Mouse (Mus musculus) embryonic facial prominence, embryonic 10.5 days (tissue): ENCODE data around the gene Fgfr2. TPM values are rescaled to one million over a fixed set of nuclear protein-coding genes. Genes with fewer than 3 reads are reported as not detected.

Experiments used
- DNase-seq: peaks from one replicate; pipeline ENCODE4 v3.0.0-alpha.2; 2017; ENCODE audit warnings: low spot score
- H3K27ac ChIP-seq: fragments of 300-500 bp; sonication (generic); replicated peaks from 2 replicates; pipeline ENCODE4 v1.5.1; 2016; ENCODE audit warnings: mild to moderate bottlenecking
- H3K27me3 ChIP-seq: fragments of 300-500 bp; sonication (generic); replicated peaks from 2 replicates; pipeline ENCODE4 v1.6.1; 2016; ENCODE audit warnings: low read depth, mild to moderate bottlenecking; ENCODE audit not compliant: poor library complexity, severe bottlenecking
- H3K36me3 ChIP-seq: fragments of 300-500 bp; sonication (generic); replicated peaks from 2 replicates; pipeline ENCODE4 v1.6.1; 2016; ENCODE audit warnings: mild to moderate bottlenecking, moderate library complexity
- H3K4me1 ChIP-seq: fragments of 300-500 bp; sonication (generic); 2 replicates; pipeline ENCODE4 v1.6.1; 2016
- H3K4me3 ChIP-seq: fragments of 300-500 bp; sonication (generic); 2 replicates; pipeline ENCODE4 v1.5.1; 2016; ENCODE audit warnings: mild to moderate bottlenecking, moderate library complexity
- H3K9me3 ChIP-seq: fragments of 300-500 bp; sonication (generic); 2 replicates; pipeline ENCODE4 v1.6.1; 2016; ENCODE audit warnings: mild to moderate bottlenecking
- WGBS: fragments of 180-500 bp; shearing (Covaris S2); methylation state at CpG from one replicate; pipeline ENCODE4 v1.1.7; 2016; 5-methylcytosine and 5-hydroxymethylcytosine counted together
- polyA plus RNA-seq: library from polyadenylated mRNA; unstranded; fragments of >200 nt; fragmentation: Nextera tagmentation; extraction: Ambion mirVana; gene quantifications from 2 replicates; pipeline ENCODE4 v1.2.1, GENCODE M21; 2016

The Fgfr2 gene
- polyA plus RNA-seq, 1 experiment from 2014 or later = 74.3 TPM

DNA sequence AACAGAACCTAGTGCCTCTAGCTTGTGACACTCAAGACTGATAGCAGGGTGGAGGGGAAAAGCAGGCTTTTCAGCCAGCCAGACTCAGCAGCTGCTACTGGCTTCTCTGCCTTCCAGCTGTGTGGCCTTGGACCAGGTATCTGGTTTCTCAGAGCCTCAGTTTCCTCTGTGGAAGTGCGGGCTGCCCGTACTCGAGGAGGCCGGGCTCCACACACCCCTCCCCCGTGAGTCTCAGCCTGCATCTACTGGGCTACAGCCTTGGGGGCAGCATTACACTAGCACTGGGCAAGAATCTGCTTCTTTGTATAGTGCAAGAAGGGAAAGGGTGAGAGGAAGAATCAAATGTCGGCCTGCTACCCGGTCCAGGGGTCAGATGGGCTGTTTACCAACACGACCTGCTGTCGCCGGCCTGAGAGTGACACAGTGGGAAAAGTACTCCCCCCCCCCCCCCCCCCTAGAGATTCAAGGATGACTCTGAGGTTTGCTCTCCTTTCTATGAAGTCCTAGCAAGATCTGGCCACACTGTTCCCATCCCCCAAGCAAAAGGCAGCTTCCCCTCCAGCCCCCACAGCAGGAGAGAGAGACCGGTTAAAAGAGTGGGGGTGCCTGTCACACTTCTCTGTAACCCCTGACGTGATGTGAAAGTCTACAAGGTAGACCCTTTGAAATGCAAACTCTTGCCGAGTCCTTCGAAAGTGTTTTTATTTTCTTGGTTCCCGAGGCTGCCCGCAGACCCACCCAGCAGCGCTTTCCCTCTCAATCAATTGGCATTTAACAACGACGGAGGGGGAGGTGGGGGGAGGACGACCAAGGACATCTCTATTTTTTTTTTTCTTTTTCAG is 314.1 kb downstream of the Fgfr2 start:
- peak; percentile 80 for DNase-seq
- no peaks in the 10 kb centered on the region for H3K27me3 ChIP-seq
- peak overlapping the region; percentile 84 for H3K27ac ChIP-seq
- H3K4me3 ChIP-seq = peak overlapping the region; percentile 81
- no peaks in the 10 kb centered on the region for H3K9me3 ChIP-seq
- WGBS = 1% methylated on average over 20 of the region's 20 CpGs
- H3K4me1 ChIP-seq = peaks cover 93% of the 10 kb centered on the region
- H3K36me3 ChIP-seq = peaks cover 9% of the 10 kb centered on the region; the same call in 1 of the 2 replicates

DNA sequence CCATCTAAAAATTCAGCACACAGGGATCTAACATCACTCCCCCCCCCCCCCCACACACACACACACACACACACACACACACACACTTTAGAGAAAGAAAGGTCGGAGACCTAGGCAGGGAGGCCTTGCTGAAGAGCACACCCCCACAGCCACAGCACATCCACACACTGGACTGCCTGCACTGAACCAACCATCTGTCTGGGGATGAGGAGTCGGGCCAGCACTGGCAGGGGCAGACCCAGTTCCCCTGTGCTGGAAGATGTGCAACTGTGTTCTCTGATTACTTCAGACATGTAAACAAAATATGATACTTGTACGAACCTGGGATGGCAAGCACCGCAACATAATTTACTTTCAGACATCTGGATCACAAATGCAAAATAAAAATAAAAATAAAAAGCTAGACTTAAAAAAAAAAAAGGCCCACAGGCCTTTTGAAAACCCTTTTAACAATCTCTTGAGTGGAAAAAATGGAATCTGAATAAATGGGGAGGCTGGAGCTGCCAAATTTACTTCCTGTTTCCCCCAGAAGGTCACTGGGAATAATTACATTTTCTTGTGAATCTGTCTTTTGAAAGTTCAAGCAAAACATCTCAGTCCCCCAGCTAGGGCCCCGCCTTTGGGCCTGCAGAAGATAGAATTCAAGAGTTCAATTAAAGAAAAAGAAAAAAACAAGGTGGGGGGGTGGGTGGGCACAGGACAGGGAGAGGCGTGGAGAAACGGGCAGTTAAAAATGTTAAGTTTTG is 314.9 kb downstream of the Fgfr2 start:
- H3K36me3 ChIP-seq = peaks cover 9% of the 10 kb centered on the region; the same call in 1 of the 2 replicates
- H3K27me3 ChIP-seq = no peaks in the 10 kb centered on the region
- H3K27ac ChIP-seq = peak overlapping the region; percentile 84
- peak; percentile 40 for DNase-seq
- peaks cover 87% of the 10 kb centered on the region for H3K4me1 ChIP-seq
- H3K4me3 ChIP-seq = peak overlapping the region; percentile 81
- WGBS = 31% methylated on average over 7 of the region's 7 CpGs
- H3K9me3 ChIP-seq = no peaks in the 10 kb centered on the region

DNA sequence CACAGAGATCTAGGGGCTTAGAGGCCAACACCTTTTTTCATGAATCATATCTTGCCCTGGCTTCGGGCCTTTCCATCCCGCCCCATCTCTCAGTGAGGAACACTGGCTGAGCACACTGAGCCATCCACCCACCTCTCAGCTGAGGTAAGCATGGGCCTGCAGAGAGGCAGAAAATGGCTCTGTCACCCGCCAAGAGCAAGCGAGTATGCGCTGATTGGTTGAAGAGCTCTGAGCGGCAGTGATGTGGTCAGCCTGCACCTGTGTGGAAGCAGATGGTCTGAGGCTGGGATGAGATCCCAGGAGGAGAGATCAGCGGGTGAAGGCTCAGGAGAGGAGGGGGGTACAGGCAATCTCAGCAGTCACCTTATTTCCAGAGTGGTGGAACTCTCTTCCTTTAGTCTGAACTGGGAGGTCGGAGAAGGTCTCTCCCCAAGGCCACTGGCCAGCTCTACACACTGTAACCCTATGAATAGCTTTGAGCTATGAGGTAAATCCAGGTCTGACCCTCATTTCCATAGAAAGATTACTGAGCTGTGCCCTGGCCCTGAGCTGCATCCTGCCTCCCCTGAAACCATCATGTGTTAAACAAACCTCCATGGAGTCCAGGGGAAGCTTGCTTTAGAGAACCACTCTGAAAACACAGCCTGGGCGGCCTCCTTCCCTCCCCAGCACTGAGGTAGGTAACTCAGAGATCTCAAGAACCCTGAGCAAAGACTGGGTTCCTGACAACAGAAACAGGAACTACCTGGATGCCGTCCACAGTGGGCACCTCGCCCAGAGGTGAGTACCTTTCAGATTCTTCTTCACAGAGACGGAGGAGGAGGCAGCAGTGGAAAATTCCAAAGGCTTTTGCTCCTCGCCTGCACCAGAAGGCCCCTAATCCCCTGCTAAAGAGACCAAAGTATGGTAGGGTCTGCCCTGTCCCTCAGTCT is 316.0 kb downstream of the Fgfr2 start:
- Histone ChIP-seq H3K9me3 (no peaks in the 10 kb centered on the region), H3K27ac (peak overlapping the region; percentile 84), H3K27me3 (no peaks in the 10 kb centered on the region), H3K36me3 (peaks cover 15% of the 10 kb centered on the region), H3K4me1 (peaks cover 82% of the 10 kb centered on the region), H3K4me3 (no peak overlapping the region)
- DNase-seq = no peak
- 61% methylated on average over 13 of the region's 13 CpGs for WGBS

DNA sequence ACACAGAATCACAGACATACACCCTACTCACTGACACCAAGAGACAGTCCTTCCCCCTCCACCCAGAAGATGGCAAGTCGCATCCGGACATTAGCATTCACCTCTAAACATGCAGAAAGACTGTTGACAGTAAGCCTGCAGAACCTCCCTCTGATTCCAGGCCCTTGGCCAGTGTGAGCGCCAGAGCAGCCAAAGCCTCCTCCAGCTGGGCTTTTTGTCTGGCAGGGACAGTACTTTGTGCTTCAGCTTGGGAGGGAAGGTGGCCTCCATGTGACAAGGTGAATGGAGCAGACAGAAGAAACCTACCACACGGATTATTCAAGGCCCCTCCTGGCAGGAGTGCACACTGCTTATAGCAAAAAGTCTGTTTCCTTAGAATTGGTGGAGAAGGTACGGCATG is 316.9 kb downstream of the Fgfr2 start:
- peak overlapping the region; percentile 84 for H3K27ac ChIP-seq
- no peak overlapping the region for H3K4me3 ChIP-seq
- WGBS = 68% methylated on average over 5 of the region's 5 CpGs
- no peak for DNase-seq
- H3K4me1 ChIP-seq = peaks cover 81% of the 10 kb centered on the region
- no peaks in the 10 kb centered on the region for H3K27me3 ChIP-seq
- H3K36me3 ChIP-seq = peaks cover 18% of the 10 kb centered on the region
- no peaks in the 10 kb centered on the region for H3K9me3 ChIP-seq

DNA sequence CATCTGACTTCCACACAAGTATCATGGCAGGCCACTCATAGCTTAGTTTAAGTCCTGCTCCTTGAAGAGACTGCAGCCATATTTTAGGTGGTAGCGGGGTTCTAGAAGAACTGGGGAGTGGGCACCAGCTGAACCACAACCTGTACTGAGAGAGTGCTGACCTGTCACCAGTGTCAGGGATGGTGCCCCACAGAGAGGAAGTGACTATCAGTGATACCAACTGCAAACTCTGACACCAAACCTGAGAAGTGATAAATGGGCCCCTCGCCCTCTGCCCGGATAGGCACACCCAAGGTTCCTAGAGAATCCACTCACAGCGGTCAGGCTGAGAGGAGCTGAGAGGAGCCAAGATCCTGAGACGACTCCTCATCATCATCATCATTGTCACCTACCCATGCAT is 318.2 kb downstream of the Fgfr2 start:
- Histone ChIP-seq H3K4me3 (no peak overlapping the region), H3K36me3 (peaks cover 27% of the 10 kb centered on the region), H3K9me3 (no peaks in the 10 kb centered on the region), H3K27ac (no peak overlapping the region), H3K4me1 (peaks cover 76% of the 10 kb centered on the region), H3K27me3 (no peaks in the 10 kb centered on the region)
- no peak for DNase-seq
- WGBS = 88% methylated on average over 5 of the region's 5 CpGs

DNA sequence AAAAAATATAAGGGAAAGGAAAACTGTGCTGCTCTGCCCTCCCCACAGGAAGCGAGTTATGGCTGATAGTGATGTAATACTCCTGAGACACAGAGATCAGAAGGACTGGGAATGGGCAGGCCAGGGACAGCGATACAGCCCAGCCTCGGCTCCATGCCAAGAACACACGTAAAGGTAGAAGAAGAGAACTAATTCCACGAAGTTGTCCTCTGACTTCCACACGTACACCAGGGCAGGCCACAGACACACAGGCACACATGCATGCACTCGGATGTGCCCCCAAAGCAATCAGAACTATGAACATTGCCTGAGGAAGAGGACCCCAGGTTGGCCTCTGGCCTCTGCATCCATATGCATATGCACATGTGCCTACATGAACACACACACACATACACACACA is 318.7 kb downstream of the Fgfr2 start:
- no peak overlapping the region for H3K4me3 ChIP-seq
- DNase-seq = no peak
- H3K27ac ChIP-seq = no peak overlapping the region
- 91% methylated on average over 7 of the region's 7 CpGs for WGBS
- peaks cover 32% of the 10 kb centered on the region for H3K36me3 ChIP-seq
- H3K4me1 ChIP-seq = peaks cover 76% of the 10 kb centered on the region
- H3K27me3 ChIP-seq = no peaks in the 10 kb centered on the region
- no peaks in the 10 kb centered on the region for H3K9me3 ChIP-seq

DNA sequence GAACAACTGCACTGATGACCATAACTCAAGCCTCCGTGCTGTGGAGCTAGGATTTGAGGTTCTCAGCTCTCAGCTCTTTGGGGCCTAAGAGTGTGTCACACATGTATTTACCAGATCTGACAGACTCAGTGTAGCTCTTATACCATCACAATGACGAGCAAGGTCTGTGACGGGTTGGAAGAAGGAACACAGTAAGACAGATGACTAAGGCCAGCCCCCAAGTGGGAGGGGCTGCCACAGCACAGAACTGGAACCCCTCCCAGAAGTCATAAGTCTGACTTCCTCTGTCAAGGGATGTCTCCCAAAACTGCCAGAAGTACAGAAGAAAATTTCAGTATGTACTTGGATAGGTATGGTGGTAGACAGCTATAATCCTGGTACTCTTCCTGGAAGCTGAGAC is 319.2 kb downstream of the Fgfr2 start:
- Histone ChIP-seq H3K4me1 (peaks cover 76% of the 10 kb centered on the region), H3K4me3 (no peak overlapping the region), H3K27ac (no peak overlapping the region), H3K27me3 (no peaks in the 10 kb centered on the region), H3K9me3 (no peaks in the 10 kb centered on the region), H3K36me3 (peaks cover 35% of the 10 kb centered on the region)
- WGBS = 82% methylated on average over 3 of the region's 3 CpGs
- DNase-seq = no peak

DNA sequence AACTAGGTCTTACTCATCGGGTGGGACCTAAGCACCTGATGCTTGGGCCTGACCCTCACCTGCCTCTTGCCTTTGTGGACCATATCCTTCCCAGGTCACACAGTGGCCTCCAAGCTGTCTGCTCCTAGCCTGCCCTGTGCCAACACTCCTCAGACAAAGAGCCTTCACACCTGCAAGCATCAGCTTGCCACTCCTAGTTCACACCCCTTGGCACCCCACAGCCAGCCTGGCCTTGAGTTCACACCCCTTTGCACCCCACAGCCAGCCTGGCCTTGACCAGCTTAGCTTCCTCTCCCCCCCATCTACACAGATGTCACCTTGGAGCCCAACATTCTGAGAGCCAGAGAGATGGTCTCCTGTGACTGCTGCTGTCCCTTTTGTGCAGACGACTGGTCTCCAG is 319.8 kb downstream of the Fgfr2 start:
- DNase-seq = no peak
- Histone ChIP-seq H3K4me1 (peaks cover 70% of the 10 kb centered on the region), H3K36me3 (peaks cover 42% of the 10 kb centered on the region), H3K9me3 (no peaks in the 10 kb centered on the region), H3K4me3 (no peak overlapping the region), H3K27me3 (no peaks in the 10 kb centered on the region), H3K27ac (no peak overlapping the region; the same call in 1 of the 2 replicates)
- WGBS = 84% methylated on average over 2 of the region's 2 CpGs

DNA sequence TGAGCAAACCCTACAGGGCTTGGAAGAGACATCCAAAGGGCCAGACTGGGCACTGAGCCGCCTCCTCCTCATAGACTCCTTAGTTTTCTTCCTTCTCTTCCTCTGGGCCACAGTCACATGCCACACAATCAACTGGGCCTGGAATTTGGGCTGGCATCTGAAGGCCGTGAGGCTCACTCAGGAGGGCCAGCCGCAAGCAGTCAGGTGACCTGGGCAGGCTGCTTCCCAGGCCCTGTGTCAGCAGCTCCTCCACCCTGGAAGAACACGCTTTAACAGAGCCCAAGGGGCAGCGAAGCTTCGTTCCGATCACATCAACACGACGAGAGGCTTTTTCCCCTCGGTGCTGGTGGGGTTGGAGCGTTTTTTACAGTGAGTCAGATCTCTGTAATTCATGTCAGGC is 320.5 kb downstream of the Fgfr2 start:
- no peak for DNase-seq
- H3K9me3 ChIP-seq = no peaks in the 10 kb centered on the region
- H3K4me1 ChIP-seq = peaks cover 64% of the 10 kb centered on the region
- H3K4me3 ChIP-seq = no peak overlapping the region
- 85% methylated on average over 11 of the region's 11 CpGs for WGBS
- H3K36me3 ChIP-seq = peaks cover 48% of the 10 kb centered on the region
- no peaks in the 10 kb centered on the region for H3K27me3 ChIP-seq
- no peak overlapping the region for H3K27ac ChIP-seq

DNA sequence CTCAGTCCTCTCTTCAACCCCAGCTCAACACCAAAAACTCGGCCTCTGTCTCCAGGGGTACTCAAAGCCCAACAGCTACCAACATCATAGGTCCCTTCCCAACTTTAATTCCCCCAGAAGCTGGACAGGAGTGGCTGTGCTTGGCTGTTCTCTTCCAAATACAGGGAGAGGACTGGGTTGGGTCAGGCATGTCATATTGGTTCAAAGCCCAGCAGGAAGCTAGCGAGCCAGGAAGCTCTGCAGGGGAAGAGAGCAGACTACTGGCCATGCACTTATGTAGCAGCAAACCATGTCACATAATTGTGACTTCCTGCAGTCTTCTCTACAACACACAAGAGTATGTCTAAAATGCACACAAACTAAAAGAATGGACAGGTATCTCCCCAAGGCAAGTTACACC is 321.1 kb downstream of the Fgfr2 start:
- 78% methylated on average over 2 of the region's 2 CpGs for WGBS
- no peak for DNase-seq
- H3K4me1 ChIP-seq = peaks cover 58% of the 10 kb centered on the region

DNA sequence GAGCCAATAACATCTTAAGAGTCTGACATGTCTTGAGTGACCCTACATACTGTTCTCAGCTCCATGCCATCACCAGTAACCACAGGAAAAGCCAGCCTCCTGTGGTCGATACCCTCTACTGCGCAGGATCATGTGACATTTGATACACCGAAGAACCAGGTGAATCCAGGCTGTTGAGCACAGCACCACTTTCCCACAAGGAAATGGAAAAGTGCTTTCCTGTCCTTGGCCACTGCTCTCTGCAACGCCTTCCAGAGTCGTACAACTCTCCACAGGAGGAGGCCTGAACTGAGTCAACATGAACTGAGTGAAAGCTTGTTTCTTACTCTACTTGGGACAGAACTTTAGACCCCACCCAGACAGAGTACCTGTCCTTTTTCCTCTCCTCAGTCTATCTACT is 321.6 kb downstream of the Fgfr2 start:
- peaks cover 52% of the 10 kb centered on the region for H3K4me1 ChIP-seq
- DNase-seq = no peak
- peaks cover 43% of the 10 kb centered on the region for H3K36me3 ChIP-seq
- no peak overlapping the region for H3K27ac ChIP-seq
- no peaks in the 10 kb centered on the region for H3K9me3 ChIP-seq
- no peaks in the 10 kb centered on the region for H3K27me3 ChIP-seq
- no peak overlapping the region for H3K4me3 ChIP-seq
- whole genome bisulfite sequencing = 90% methylated on average over 5 of the region's 5 CpGs

More for the DNA sequence above, 321.1 kb downstream of the Fgfr2 start:
- Histone ChIP-seq H3K9me3 (no peaks in the 10 kb centered on the region), H3K4me3 (no peak overlapping the region), H3K27ac (no peak overlapping the region), H3K36me3 (peaks cover 46% of the 10 kb centered on the region), H3K27me3 (no peaks in the 10 kb centered on the region)

DNA sequence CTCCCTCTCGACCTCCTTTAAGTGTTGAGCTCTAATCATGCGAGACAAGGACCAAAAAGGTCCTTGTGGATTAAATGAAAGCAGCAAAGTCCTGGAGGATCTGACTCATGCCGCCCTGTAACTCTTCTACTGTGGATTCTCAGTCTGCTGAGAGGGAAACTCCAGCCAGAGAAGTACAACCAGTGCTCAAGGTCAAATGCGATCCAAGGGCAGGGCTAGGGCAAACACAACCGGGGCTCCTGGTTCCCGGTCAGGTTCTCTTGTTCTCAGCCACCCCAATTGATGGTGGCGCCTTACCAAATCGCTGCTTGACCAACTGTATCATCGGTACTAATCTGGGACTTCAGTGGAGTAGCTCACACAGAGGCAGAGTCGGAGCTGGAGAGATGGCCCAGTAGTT is 322.3 kb downstream of the Fgfr2 start:
- peaks cover 42% of the 10 kb centered on the region for H3K36me3 ChIP-seq
- no peaks in the 10 kb centered on the region for H3K9me3 ChIP-seq
- DNase-seq = no peak
- H3K4me1 ChIP-seq = peaks cover 46% of the 10 kb centered on the region
- no peaks in the 10 kb centered on the region for H3K27me3 ChIP-seq
- 90% methylated on average over 10 of the region's 10 CpGs for WGBS
- no peak overlapping the region for H3K27ac ChIP-seq
- H3K4me3 ChIP-seq = no peak overlapping the region
